Mouse (Mus musculus) limb, embryonic 11.5 days (tissue): ENCODE measurements at regions not wholly inside any gene's neighbourhood (a gene's known extent, or its start where the extent isn't known, plus 50 kb on each side); places are given as distances from the start of the nearest gene placed in this dataset.

ENCODE experiments used
- ATAC-seq: fragments of 200-750 bp; cut with Nextera tagmentation; 2 replicates; pipeline ENCODE4 v1.8.0; 2017; ENCODE audit warnings: low read depth; ENCODE audit not compliant: insufficient number of reproducible peaks, low FRiP score, low TSS enrichment
- DNase-seq: peaks from one replicate; pipeline ENCODE4 v3.0.0-alpha.2; 2015; ENCODE audit warnings: low spot score
- H3K27ac ChIP-seq: fragments of 300-500 bp; sonication (generic); replicated peaks from 2 replicates; pipeline ENCODE4 v1.5.1; 2014; ENCODE audit warnings: low read depth, mild to moderate bottlenecking, low read length
- H3K27me3 ChIP-seq: fragments of 300-500 bp; sonication (generic); 2 replicates; pipeline ENCODE4 v1.6.1; 2014; ENCODE audit warnings: mild to moderate bottlenecking, low read length, mixed read lengths; ENCODE audit not compliant: control insufficient read depth, insufficient read depth
- H3K36me3 ChIP-seq: fragments of 300-500 bp; sonication (generic); 2 replicates; pipeline ENCODE4 v1.6.1; 2014; ENCODE audit warnings: mild to moderate bottlenecking, low read length, moderate library complexity, mixed read lengths; ENCODE audit not compliant: control insufficient read depth, insufficient read depth
- H3K4me1 ChIP-seq: fragments of 300-500 bp; sonication (generic); 2 replicates; pipeline ENCODE4 v1.6.1; 2014; ENCODE audit warnings: low read length, mixed read lengths; ENCODE audit not compliant: control insufficient read depth, insufficient read depth
- H3K4me2 ChIP-seq: fragments of 300-500 bp; sonication (generic); 2 replicates; pipeline ENCODE4 v1.6.1; 2014; ENCODE audit warnings: low read depth, mild to moderate bottlenecking, moderate library complexity; ENCODE audit not compliant: severe bottlenecking
- H3K4me3 ChIP-seq: fragments of 300-500 bp; sonication (generic); 2 replicates; pipeline ENCODE4 v1.5.1; 2014; ENCODE audit warnings: low read depth, low read length
- H3K9ac ChIP-seq: fragments of 300-500 bp; sonication (generic); 2 replicates; pipeline ENCODE4 v1.6.1; 2014; ENCODE audit warnings: mild to moderate bottlenecking, low read length
- H3K9me3 ChIP-seq: fragments of 300-500 bp; sonication (generic); 2 replicates; pipeline ENCODE4 v1.6.1; 2016; ENCODE audit warnings: low read length; ENCODE audit not compliant: control insufficient read depth
- WGBS: fragments of 180-500 bp; shearing (Covaris S2); extraction: QIAGEN DNeasy Blood & Tissue Kit; methylation state at CpG from one replicate; pipeline ENCODE4 v1.1.7; 2014; 5-methylcytosine and 5-hydroxymethylcytosine counted together

DNA sequence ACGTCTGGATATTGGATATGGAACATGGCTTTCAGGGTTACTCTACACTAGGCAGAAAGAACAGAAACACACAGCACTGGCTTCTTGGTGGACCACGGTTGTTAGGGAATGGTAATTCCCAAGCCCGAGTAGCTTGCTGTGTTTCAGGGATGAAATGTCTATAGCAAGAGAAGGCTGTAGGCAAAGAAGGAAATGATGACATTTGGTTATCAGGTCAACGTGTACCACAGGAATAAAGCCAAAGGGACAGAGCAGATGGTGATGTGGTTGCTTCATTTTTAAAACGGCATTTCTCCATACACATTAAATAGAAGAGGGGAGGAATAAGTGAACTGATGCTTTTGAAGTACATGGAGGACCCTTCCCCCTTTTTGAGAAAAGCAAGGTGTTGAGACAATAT lies 433.1 kb downstream of the Btbd3 start:
- DNase-seq (no peak), ATAC-seq (no peak)
- H3K4me2 ChIP-seq = no peak overlapping the region
- no peak overlapping the region for H3K27ac ChIP-seq
- H3K9me3 ChIP-seq = no peaks in the 10 kb centered on the region
- no peaks in the 10 kb centered on the region for H3K4me1 ChIP-seq
- no peaks in the 10 kb centered on the region for H3K36me3 ChIP-seq
- H3K9ac ChIP-seq = no peak overlapping the region
- 89% methylated on average over 5 of the region's 5 CpGs for WGBS
- no peak overlapping the region for H3K4me3 ChIP-seq
- no peaks in the 10 kb centered on the region for H3K27me3 ChIP-seq

DNA sequence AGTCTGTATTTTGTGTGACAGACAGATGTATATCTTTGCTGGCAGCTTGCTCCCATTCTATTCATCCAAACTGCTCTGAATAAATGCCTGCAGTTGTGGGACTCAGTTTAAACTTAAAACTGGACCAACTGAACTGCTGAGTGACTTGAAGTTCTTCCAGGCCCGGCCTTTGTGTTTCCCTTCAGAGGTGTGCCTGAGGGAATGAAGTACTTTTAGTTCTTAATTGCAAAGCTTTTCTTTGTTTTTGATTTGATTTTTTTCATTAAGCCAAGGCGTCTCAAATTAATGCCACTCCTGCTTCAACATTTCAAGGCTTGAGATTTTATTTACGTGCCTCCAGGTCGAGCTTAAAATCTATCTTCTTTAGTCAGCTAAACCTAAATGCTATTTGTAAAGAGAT lies 446.4 kb downstream of the Btbd3 start:
- no peak overlapping the region for H3K4me3 ChIP-seq
- no peaks in the 10 kb centered on the region for H3K4me1 ChIP-seq
- H3K4me2 ChIP-seq = no peak overlapping the region
- H3K27ac ChIP-seq = no peak overlapping the region
- no peak for ATAC-seq
- 75% methylated on average over 4 of the region's 4 CpGs for WGBS
- DNase-seq = no peak
- H3K9me3 ChIP-seq = no peaks in the 10 kb centered on the region
- H3K9ac ChIP-seq = no peak overlapping the region
- H3K36me3 ChIP-seq = no peaks in the 10 kb centered on the region
- no peaks in the 10 kb centered on the region for H3K27me3 ChIP-seq

DNA sequence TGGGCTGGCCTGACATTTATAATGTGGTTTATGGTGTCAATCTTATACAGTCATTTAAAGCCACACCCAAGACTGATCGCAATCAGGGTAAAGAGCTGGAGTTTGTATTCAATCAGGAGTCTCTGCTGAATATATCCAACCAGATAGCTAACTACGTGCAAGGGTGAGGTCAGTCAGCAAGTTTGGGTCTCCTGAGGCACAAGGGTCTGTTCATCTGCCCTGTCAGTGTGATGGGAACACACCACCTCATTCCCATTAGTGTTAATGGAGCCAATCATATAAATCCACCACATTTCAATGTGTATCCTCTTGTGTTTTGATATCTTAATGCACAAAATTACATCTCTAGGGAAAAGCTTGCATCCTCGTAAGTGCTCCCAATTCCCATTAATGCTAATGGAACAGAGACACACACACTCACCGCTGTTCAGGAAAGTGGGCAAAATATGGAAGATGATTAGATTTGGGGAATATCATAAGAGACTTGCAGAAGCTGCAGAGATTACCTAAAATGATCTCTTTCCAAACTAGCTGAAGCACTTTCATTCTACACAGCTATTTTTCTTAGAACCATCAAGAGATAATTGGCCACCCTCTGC lies 447.7 kb downstream of the Btbd3 start:
- Histone ChIP-seq H3K9ac (no peak overlapping the region), H3K4me2 (no peak overlapping the region), H3K4me1 (no peaks in the 10 kb centered on the region), H3K27me3 (no peaks in the 10 kb centered on the region), H3K4me3 (no peak overlapping the region), H3K9me3 (no peaks in the 10 kb centered on the region), H3K36me3 (no peaks in the 10 kb centered on the region), H3K27ac (no peak overlapping the region)
- no peak for DNase-seq
- ATAC-seq = no peak
- WGBS = 90% methylated on average over 4 of the region's 4 CpGs

DNA sequence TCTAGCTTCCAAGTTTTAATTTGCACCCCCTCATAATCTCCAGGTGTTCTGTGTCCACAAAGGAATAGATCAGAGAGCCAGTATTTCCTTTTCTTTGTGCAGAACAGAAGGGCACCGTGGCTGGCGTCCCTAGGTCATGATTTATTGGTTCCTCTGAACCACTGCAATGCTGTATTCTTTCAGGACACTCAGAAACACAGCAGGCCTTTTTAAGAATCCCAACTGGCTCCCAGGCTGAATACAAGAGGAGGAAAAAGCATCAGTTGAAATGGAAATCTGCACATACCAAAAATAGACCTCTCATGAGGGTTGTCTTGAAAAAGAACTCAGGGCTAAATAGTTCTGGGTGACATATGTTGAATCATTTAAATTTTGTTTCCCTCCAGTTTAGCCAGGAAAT lies 452.4 kb downstream of the Btbd3 start:
- H3K9me3 ChIP-seq = no peaks in the 10 kb centered on the region
- no peak overlapping the region for H3K4me2 ChIP-seq
- no peaks in the 10 kb centered on the region for H3K4me1 ChIP-seq
- 13% methylated on average over 2 of the region's 2 CpGs for WGBS
- no peak overlapping the region for H3K27ac ChIP-seq
- H3K27me3 ChIP-seq = no peaks in the 10 kb centered on the region
- DNase-seq (no peak), ATAC-seq (no peak)
- H3K36me3 ChIP-seq = no peaks in the 10 kb centered on the region
- no peak overlapping the region for H3K9ac ChIP-seq
- no peak overlapping the region for H3K4me3 ChIP-seq

DNA sequence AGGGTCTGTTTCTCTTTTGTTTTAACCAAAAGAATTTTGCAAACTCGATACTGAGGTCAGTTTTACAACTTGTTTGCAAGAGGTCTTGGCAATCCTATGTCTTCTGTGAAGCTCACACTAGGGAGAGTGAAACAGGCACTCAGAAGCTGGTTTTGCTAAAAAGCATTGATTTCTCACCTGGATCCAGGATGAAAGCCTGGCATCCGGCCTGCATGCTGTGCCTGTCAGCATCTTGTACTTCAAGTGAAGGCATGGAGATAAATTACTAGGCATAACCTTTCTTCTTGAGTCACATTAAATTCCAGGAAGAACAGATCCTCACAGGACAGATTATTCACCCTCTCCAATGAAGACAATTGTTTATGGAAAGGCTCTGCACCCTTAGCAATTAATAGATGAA lies 477.5 kb downstream of the Btbd3 start:
- H3K4me1 ChIP-seq = no peaks in the 10 kb centered on the region
- ATAC-seq (no peak), DNase-seq (no peak)
- H3K27me3 ChIP-seq = no peaks in the 10 kb centered on the region
- H3K9me3 ChIP-seq = no peaks in the 10 kb centered on the region
- no peak overlapping the region for H3K27ac ChIP-seq
- no peak overlapping the region for H3K9ac ChIP-seq
- 54% methylated on average over 2 of the region's 2 CpGs for WGBS
- H3K4me2 ChIP-seq = no peak overlapping the region
- no peak overlapping the region for H3K4me3 ChIP-seq
- no peaks in the 10 kb centered on the region for H3K36me3 ChIP-seq

DNA sequence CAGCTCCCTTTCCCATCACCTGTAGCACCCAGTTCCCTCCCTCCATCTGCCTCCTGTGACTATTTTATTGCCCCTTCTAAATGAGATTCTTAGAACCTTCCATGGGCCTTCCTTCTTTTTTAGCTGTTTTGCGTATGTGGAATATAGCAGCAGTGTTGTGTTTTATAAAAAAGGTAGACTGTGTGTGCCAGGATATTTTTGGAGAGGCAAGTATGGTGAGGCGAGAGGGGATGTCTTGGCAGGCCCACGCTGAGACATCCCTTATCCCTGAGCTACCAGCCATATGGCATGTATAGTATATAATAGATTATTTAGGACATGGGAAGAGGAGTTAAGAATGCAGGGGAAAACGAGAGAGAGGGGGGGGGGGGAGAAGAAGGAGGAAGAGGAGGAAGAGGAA lies 488.4 kb downstream of the Btbd3 start:
- Histone ChIP-seq H3K36me3 (no peaks in the 10 kb centered on the region), H3K4me3 (no peak overlapping the region), H3K9me3 (no peaks in the 10 kb centered on the region), H3K27ac (no peak overlapping the region), H3K27me3 (no peaks in the 10 kb centered on the region), H3K4me2 (no peak overlapping the region), H3K9ac (no peak overlapping the region), H3K4me1 (no peaks in the 10 kb centered on the region)
- ATAC-seq (no peak), DNase-seq (no peak)
- WGBS = 82% methylated on average over 4 of the region's 4 CpGs

DNA sequence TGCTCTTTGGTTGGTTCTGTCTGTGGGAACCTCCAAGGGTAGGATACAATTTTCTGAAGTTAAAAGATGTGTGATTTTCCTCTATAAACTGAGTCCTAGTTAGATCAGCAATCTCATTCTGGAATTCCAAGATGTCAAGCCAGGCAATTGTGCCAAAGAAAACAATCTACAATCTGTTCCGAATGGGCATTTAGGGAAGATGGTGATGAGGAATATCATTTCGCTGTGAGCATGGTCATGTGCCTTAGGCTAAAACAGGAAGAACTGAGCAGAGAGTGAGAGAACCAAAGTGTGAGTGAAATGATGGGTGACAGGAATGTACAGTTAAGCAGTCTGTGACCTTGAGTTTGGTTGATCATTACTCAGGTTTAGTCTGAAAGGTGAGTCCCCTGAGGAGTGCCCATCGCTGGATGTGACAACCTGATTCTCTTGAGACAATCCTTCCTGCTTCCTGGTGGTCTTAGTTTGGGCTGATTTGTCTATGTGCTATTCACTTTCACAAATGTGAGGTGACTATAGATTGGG lies 504.1 kb downstream of the Btbd3 start:
- no peaks in the 10 kb centered on the region for H3K36me3 ChIP-seq
- DNase-seq (no peak), ATAC-seq (no peak)
- H3K4me3 ChIP-seq = no peak overlapping the region
- no peaks in the 10 kb centered on the region for H3K9me3 ChIP-seq
- WGBS = 92% methylated on average over 3 of the region's 3 CpGs
- no peaks in the 10 kb centered on the region for H3K4me1 ChIP-seq
- no peak overlapping the region for H3K27ac ChIP-seq
- no peaks in the 10 kb centered on the region for H3K27me3 ChIP-seq
- no peak overlapping the region for H3K4me2 ChIP-seq
- no peak overlapping the region for H3K9ac ChIP-seq

DNA sequence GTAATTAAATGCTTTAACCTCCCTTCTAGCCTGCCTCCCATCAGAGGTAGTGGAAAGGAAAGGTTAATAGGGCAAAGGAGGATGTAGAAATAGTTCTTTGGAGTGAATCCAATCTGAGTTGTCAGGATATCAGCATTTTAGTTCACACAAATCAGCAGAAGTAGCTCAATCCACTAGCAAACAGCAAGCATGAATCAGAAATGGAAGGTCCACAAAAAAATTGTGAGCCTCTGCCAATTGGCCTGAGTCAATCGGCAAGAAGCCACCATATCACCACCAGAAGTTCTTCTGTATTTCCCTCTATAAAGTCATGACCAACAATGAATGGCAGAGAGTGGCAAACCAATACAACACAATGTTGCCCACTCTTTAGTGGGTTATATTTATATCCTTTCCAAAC lies 505.0 kb downstream of the Btbd3 start:
- H3K4me2 ChIP-seq = no peak overlapping the region
- H3K4me3 ChIP-seq = no peak overlapping the region
- no peak for DNase-seq
- H3K36me3 ChIP-seq = no peaks in the 10 kb centered on the region
- H3K9ac ChIP-seq = no peak overlapping the region
- H3K4me1 ChIP-seq = no peaks in the 10 kb centered on the region
- 95% methylated on average over 1 of the region's 1 CpGs for WGBS
- no peak for ATAC-seq
- H3K9me3 ChIP-seq = no peaks in the 10 kb centered on the region
- H3K27ac ChIP-seq = no peak overlapping the region
- no peaks in the 10 kb centered on the region for H3K27me3 ChIP-seq

DNA sequence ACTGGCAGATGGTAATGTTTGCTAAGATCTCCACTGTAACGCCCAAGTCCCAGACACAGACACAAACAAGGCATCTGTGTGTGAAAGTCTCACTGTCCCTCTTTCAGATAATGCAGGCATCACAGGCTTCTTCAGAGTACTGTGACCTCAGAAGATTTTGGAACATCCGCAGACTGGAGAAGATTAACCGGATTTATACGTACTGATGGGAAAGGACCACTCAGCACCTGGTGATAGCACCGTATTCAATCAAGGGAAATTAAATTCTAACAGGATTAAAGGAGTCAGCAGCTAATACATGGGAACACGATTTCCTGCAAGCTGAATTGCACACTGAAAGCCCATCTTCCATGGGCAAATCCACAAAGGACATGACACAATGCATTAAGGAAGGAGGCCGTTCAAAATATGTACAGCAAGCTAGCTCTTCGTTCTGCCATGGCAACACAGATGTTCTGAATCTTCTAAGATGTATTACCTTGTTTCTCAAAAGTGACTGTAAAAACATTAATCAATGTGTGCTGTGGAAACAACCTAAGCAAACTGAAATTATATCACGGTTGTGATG lies 510.0 kb downstream of the Btbd3 start:
- Histone ChIP-seq H3K9me3 (no peaks in the 10 kb centered on the region), H3K4me1 (0 out of 2 replicates have a peak, but pooled peaks cover 2% of the 10 kb centered on the region), H3K27ac (no peak overlapping the region), H3K27me3 (no peaks in the 10 kb centered on the region), H3K4me2 (no peak overlapping the region), H3K9ac (no peak overlapping the region), H3K4me3 (no peak overlapping the region), H3K36me3 (no peaks in the 10 kb centered on the region)
- DNase-seq (no peak), ATAC-seq (no peak)
- 79% methylated on average over 9 of the region's 9 CpGs for WGBS
